Mouse (Mus musculus): ENCODE results near the gene Zfp111.

- TF ChIP-seq MAX (IDR thresholded peaks at IDR 0.05; ENCODE audit: low read depth): no peak
- TF ChIP-seq POLR2A (IDR thresholded peaks at IDR 0.05; ENCODE audit: insufficient read length, low read depth): peak; percentile 41
- TF ChIP-seq MYOD1 (IDR thresholded peaks at IDR 0.05; ENCODE audit: control insufficient read depth in 1 of 3, insufficient read length in 2 of 3, low read depth in 2 of 3): no peak
- TF ChIP-seq POLR2AphosphoS2 (IDR thresholded peaks at IDR 0.05; ENCODE audit: insufficient read length, low read depth): no peak
- no peak for TF ChIP-seq MYOG (IDR thresholded peaks at IDR 0.05; ENCODE audit: control insufficient read depth in 1 of 3, insufficient read depth in 1 of 3, insufficient read length in 2 of 3, low read depth in 2 of 3)
- no peak for TF ChIP-seq E2F4 (IDR thresholded peaks at IDR 0.05; ENCODE audit: insufficient read depth)
- no peak for TF ChIP-seq REST (IDR thresholded peaks at IDR 0.05; ENCODE audit: insufficient read depth, insufficient read length)
- TF ChIP-seq USF1 (IDR thresholded peaks at IDR 0.05; ENCODE audit: low read depth): no peak
- no peak for TF ChIP-seq SRF (IDR thresholded peaks at IDR 0.05; ENCODE audit: control insufficient read depth, insufficient read length, low read depth)
- no peak for TF ChIP-seq TCF12 (IDR thresholded peaks at IDR 0.05; ENCODE audit: insufficient read depth, poor library complexity, severe bottlenecking)
- no peak for TF ChIP-seq CEBPB (IDR thresholded peaks at IDR 0.05; ENCODE audit: insufficient read depth, poor library complexity, severe bottlenecking)
Observed at GRCm38 (mm10) chr7:24237040-24237791, 26.0 kb upstream of the Zfp111 start, which contains the start of gene Zfp109.
